1 mouse cellular context compared by ENCODE assay signal in the genomic region with DNA sequence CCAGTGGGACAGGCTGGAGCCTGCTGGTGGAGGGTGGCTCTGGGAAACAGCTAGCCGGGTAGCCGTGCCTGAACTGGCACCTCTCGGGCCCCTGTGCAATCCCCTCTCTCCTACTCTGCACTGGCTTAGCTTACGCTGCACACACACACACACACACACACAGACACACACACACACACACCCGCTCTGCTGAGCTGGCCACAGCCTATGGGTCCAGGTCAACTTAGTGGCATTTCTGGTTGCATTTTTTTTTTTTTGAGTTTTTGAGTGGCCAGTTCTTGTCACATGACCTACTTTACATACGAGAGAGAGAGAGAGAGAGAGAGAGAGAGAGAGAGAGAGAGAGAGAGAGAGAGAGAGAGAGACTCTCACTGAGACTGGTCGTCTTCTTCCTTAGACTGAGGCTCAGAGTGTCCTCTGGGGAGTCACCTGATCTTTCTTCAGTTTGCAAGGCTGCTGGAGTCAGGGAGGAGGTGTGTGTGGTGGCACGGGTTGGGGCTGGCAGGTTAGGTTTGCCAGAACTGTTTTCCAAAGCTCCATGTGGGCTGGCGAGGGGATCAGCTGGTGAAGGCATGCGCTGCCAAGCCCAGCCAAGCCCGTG.
TF ChIP-seq lines count a peak whose summit lies in the region.

No protein-coding gene starts in this region.

TF ChIP-seq in CH12.LX, 34 proteins besides CTCF, POLR2A, EP300 and RAD21 (continued from another document):
- TF ChIP-seq USF2 (conservative IDR thresholded peaks at IDR 0.05; ENCODE audit: low read depth, low read length) (peak; percentile 36; the same call in 1 of the 2 replicates), ETS1 (conservative IDR thresholded peaks at IDR 0.05; ENCODE audit: low read depth, low read length) (peak; percentile 41), RCOR1 (conservative IDR thresholded peaks at IDR 0.05; ENCODE audit: low read depth, low read length) (no peak), TBP (conservative IDR thresholded peaks at IDR 0.05; ENCODE audit: low read depth, low read length) (no peak), BHLHE40 (IDR thresholded peaks at IDR 0.05; ENCODE audit: low read depth, low read length) (peak; percentile 68), GABPA (IDR thresholded peaks at IDR 0.05; ENCODE audit: insufficient replicate concordance, low read depth, low read length) (no peak), KAT2A (IDR thresholded peaks at IDR 0.05; ENCODE audit: insufficient replicate concordance, low read length) (no peak), MYC (IDR thresholded peaks at IDR 0.05; ENCODE audit: low read depth, low read length) (no peak), ZMIZ1 (IDR thresholded peaks at IDR 0.05; ENCODE audit: low read depth, low read length) (no peak), MAFK (IDR thresholded peaks at IDR 0.05; ENCODE audit: insufficient replicate concordance, low read length) (no peak), MEF2A (IDR thresholded peaks at IDR 0.05; ENCODE audit: borderline replicate concordance, low read depth, low read length) (no peak)
